Mouse (Mus musculus): ENCODE results near the gene Cobll1. TPM values are rescaled to one million over a fixed set of nuclear protein-coding genes. Genes with fewer than 3 reads are reported as not detected.
A peak's percentile ranks its signal among the peaks of the same experiment; 100 is the strongest.

Gene Cobll1
- polyA plus RNA-seq, 1 experiment: 10.7 TPM

GRCm38 (mm10) chr2:65219375-65220135 is 19.6 kb downstream of the Cobll1 start:
- 94% methylated on average over 11 of the region's 11 CpGs for WGBS
- no peak for DNase-seq
- Histone ChIP-seq H3K27ac (ENCODE audit: insufficient read depth, low read length) (no peak overlapping the region), H3K4me3 (replicated peaks; ENCODE audit: insufficient read depth, low read depth, low read length) (no peak overlapping the region), H3K4me1 (ENCODE audit: control insufficient read depth, insufficient read depth, low read length) (peaks cover 6% of the 10 kb centered on the region), H3K27me3 (ENCODE audit: control insufficient read depth, insufficient read depth, low read length) (no peaks in the 10 kb centered on the region)
- TF ChIP-seq CTCF (IDR thresholded peaks at IDR 0.05; ENCODE audit: borderline replicate concordance, insufficient read depth, low read depth, low read length) (no peak), POLR2A (IDR thresholded peaks at IDR 0.05; ENCODE audit: borderline replicate concordance, insufficient read depth, low read length) (no peak)

GRCm38 (mm10) chr2:65218318-65218717 is 20.9 kb downstream of the Cobll1 start:
- 44% methylated on average over 9 of the region's 9 CpGs for WGBS
- no peaks in the 10 kb centered on the region for H3K27me3 ChIP-seq (ENCODE audit: control insufficient read depth, insufficient read depth, low read length)
- H3K4me3 ChIP-seq (replicated peaks; ENCODE audit: insufficient read depth, low read depth, low read length): no peak overlapping the region
- peaks cover 6% of the 10 kb centered on the region for H3K4me1 ChIP-seq (ENCODE audit: control insufficient read depth, insufficient read depth, low read length)
- H3K27ac ChIP-seq (ENCODE audit: insufficient read depth, low read length): no peak overlapping the region
- TF ChIP-seq CTCF (IDR thresholded peaks at IDR 0.05; ENCODE audit: borderline replicate concordance, insufficient read depth, low read depth, low read length): no peak
- TF ChIP-seq POLR2A (IDR thresholded peaks at IDR 0.05; ENCODE audit: borderline replicate concordance, insufficient read depth, low read length): no peak
- DNase-seq: peak; percentile 28 to 46

GRCm38 (mm10) chr2:65217677-65218076 is 21.5 kb downstream of the Cobll1 start:
- Histone ChIP-seq H3K4me3 (replicated peaks; ENCODE audit: insufficient read depth, low read depth, low read length) (no peak overlapping the region), H3K4me1 (ENCODE audit: control insufficient read depth, insufficient read depth, low read length) (peaks cover 6% of the 10 kb centered on the region), H3K27me3 (ENCODE audit: control insufficient read depth, insufficient read depth, low read length) (no peaks in the 10 kb centered on the region), H3K27ac (ENCODE audit: insufficient read depth, low read length) (no peak overlapping the region)
- no peak for TF ChIP-seq CTCF (IDR thresholded peaks at IDR 0.05; ENCODE audit: borderline replicate concordance, insufficient read depth, low read depth, low read length)
- no peak for TF ChIP-seq POLR2A (IDR thresholded peaks at IDR 0.05; ENCODE audit: borderline replicate concordance, insufficient read depth, low read length)
- 82% methylated on average over 6 of the region's 6 CpGs for WGBS
- DNase-seq: no peak

- Histone ChIP-seq H3K4me1 (ENCODE audit: control insufficient read depth, insufficient read depth, low read length) (no peaks in the 10 kb centered on the region), H3K4me3 (replicated peaks; ENCODE audit: insufficient read depth, low read depth, low read length) (no peak overlapping the region), H3K27me3 (ENCODE audit: control insufficient read depth, insufficient read depth, low read length) (no peaks in the 10 kb centered on the region), H3K27ac (ENCODE audit: insufficient read depth, low read length) (no peak overlapping the region)
- DNase-seq: no peak
- no peak for TF ChIP-seq POLR2A (IDR thresholded peaks at IDR 0.05; ENCODE audit: borderline replicate concordance, insufficient read depth, low read length)
- no peak for TF ChIP-seq CTCF (IDR thresholded peaks at IDR 0.05; ENCODE audit: borderline replicate concordance, insufficient read depth, low read depth, low read length)
Observed at GRCm38 (mm10) chr2:65216163-65216562, 23.0 kb downstream of the Cobll1 start.

GRCm38 (mm10) chr2:65214556-65214955 is 24.6 kb downstream of the Cobll1 start:
- TF ChIP-seq POLR2A (IDR thresholded peaks at IDR 0.05; ENCODE audit: borderline replicate concordance, insufficient read depth, low read length) (no peak), CTCF (IDR thresholded peaks at IDR 0.05; ENCODE audit: borderline replicate concordance, insufficient read depth, low read depth, low read length) (no peak)

GRCm38 (mm10) chr2:65213675-65214074 is 25.5 kb downstream of the Cobll1 start:
- Histone ChIP-seq H3K27ac (ENCODE audit: insufficient read depth, low read length) (no peak overlapping the region), H3K27me3 (ENCODE audit: control insufficient read depth, insufficient read depth, low read length) (no peaks in the 10 kb centered on the region), H3K4me3 (replicated peaks; ENCODE audit: insufficient read depth, low read depth, low read length) (no peak overlapping the region), H3K4me1 (ENCODE audit: control insufficient read depth, insufficient read depth, low read length) (no peaks in the 10 kb centered on the region)
- no peak for DNase-seq
- 86% methylated on average over 3 of the region's 3 CpGs for WGBS
- no peak for TF ChIP-seq POLR2A (IDR thresholded peaks at IDR 0.05; ENCODE audit: borderline replicate concordance, insufficient read depth, low read length)
- no peak for TF ChIP-seq CTCF (IDR thresholded peaks at IDR 0.05; ENCODE audit: borderline replicate concordance, insufficient read depth, low read depth, low read length)

More at GRCm38 (mm10) chr2:65214556-65214955, 24.6 kb downstream of the Cobll1 start:
- H3K4me3 ChIP-seq (replicated peaks; ENCODE audit: insufficient read depth, low read depth, low read length): no peak overlapping the region
- no peak overlapping the region for H3K27ac ChIP-seq (ENCODE audit: insufficient read depth, low read length)
- no peaks in the 10 kb centered on the region for H3K27me3 ChIP-seq (ENCODE audit: control insufficient read depth, insufficient read depth, low read length)
- no peaks in the 10 kb centered on the region for H3K4me1 ChIP-seq (ENCODE audit: control insufficient read depth, insufficient read depth, low read length)
- 98% methylated on average over 1 of the region's 1 CpGs for WGBS
- no peak for DNase-seq

GRCm38 (mm10) chr2:65211620-65212019 is 27.6 kb downstream of the Cobll1 start:
- H3K27me3 ChIP-seq (ENCODE audit: control insufficient read depth, insufficient read depth, low read length): no peaks in the 10 kb centered on the region
- no peak overlapping the region for H3K4me3 ChIP-seq (replicated peaks; ENCODE audit: insufficient read depth, low read depth, low read length)
- DNase-seq: no peak
- H3K4me1 ChIP-seq (ENCODE audit: control insufficient read depth, insufficient read depth, low read length): no peaks in the 10 kb centered on the region
- WGBS: 91% methylated on average over 3 of the region's 3 CpGs
- no peak for TF ChIP-seq CTCF (IDR thresholded peaks at IDR 0.05; ENCODE audit: borderline replicate concordance, insufficient read depth, low read depth, low read length)
- no peak for TF ChIP-seq POLR2A (IDR thresholded peaks at IDR 0.05; ENCODE audit: borderline replicate concordance, insufficient read depth, low read length)
- no peak overlapping the region for H3K27ac ChIP-seq (ENCODE audit: insufficient read depth, low read length)

GRCm38 (mm10) chr2:65207750-65208149 is 31.5 kb downstream of the Cobll1 start:
- no peak for TF ChIP-seq CTCF (IDR thresholded peaks at IDR 0.05; ENCODE audit: borderline replicate concordance, insufficient read depth, low read depth, low read length)
- no peak for TF ChIP-seq POLR2A (IDR thresholded peaks at IDR 0.05; ENCODE audit: borderline replicate concordance, insufficient read depth, low read length)
- Histone ChIP-seq H3K27ac (ENCODE audit: insufficient read depth, low read length) (no peak overlapping the region), H3K27me3 (ENCODE audit: control insufficient read depth, insufficient read depth, low read length) (no peaks in the 10 kb centered on the region), H3K4me1 (ENCODE audit: control insufficient read depth, insufficient read depth, low read length) (no peaks in the 10 kb centered on the region), H3K4me3 (replicated peaks; ENCODE audit: insufficient read depth, low read depth, low read length) (no peak overlapping the region)
- 61% methylated on average over 2 of the region's 2 CpGs for WGBS
- no peak for DNase-seq
